Mouse (Mus musculus) erythroblast, embryonic 14.5 days (primary cell): ENCODE measurements around the gene Topors.
"Not testable (repeated sequence)": the region's sequence is repeated elsewhere in the genome, so short reads cannot be mapped to it uniquely, and the experiment has no call there.

Experiments used
- GATA1 ChIP-seq: IDR thresholded peaks from 2 replicates; pipeline ENCODE4 v1.6.1; 2012; ENCODE audit warnings: low read length, inconsistent platforms, mixed read lengths
- TAL1 ChIP-seq: IDR thresholded peaks from 3 replicates; pipeline ENCODE4 v1.6.1; 2012; ENCODE audit warnings: low read length, inconsistent platforms, mixed read lengths

DNA sequence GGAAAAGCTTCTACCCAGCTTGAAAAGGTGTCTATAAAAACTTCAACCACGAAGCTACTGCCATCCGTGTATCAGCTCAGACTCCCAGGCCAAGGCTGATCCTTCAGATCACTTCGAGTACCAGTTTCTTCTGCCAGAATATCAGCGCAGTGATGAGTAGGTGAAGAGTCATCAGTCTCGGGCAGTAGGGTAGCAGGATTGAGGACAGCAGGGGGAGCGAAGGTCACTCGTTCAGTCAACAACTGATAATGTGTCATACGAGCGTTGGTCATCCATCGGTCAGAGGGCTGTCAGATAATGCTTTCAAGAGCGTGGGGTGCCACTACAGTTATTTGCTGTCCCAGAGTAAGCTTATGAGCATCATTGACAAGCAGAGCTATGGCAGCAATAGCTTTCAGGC is 21.9 kb upstream of the Topors start:
- not testable (repeated sequence) for TF ChIP-seq TAL1, GATA1
